Mouse (Mus musculus) embryo, embryonic 10 days (tissue): ENCODE results near the gene Tenm3.

Experiments
- DNase-seq: peaks from one replicate; pipeline ENCODE4 v3.0.0-alpha.2; 2015; ENCODE audit warnings: low spot score

Tenm3 gene

GRCm38 (mm10) chr8:48809104-48809503, 34.6 kb downstream of the Tenm3 start:
- no peak for DNase-seq

- DNase-seq = no peak
These were observed 40.7 kb downstream of the Tenm3 start for GRCm38 (mm10) chr8:48803070-48803469.

GRCm38 (mm10) chr8:48802231-48802630, 41.5 kb downstream of the Tenm3 start:
- peak; percentile 13 for DNase-seq

GRCm38 (mm10) chr8:48797955-48798359, 45.8 kb downstream of the Tenm3 start:
- no peak for DNase-seq

- DNase-seq = peak; percentile 16
These were observed 49.5 kb downstream of the Tenm3 start for GRCm38 (mm10) chr8:48794285-48794684.

GRCm38 (mm10) chr8:48793729-48794128, 50.0 kb downstream of the Tenm3 start:
- no peak for DNase-seq

GRCm38 (mm10) chr8:48792587-48793326, 51.0 kb downstream of the Tenm3 start:
- DNase-seq = no peak

- no peak for DNase-seq
These were observed 60.4 kb downstream of the Tenm3 start for GRCm38 (mm10) chr8:48783308-48783707.

- no peak for DNase-seq
These were observed 63.1 kb downstream of the Tenm3 start for GRCm38 (mm10) chr8:48780628-48781027.

GRCm38 (mm10) chr8:48779194-48779593, 64.6 kb downstream of the Tenm3 start:
- DNase-seq = no peak

- DNase-seq = peak; percentile 35
These were observed 67.7 kb downstream of the Tenm3 start for GRCm38 (mm10) chr8:48776081-48776480.

GRCm38 (mm10) chr8:48775531-48776037, 68.2 kb downstream of the Tenm3 start:
- DNase-seq = peak; percentile 69

GRCm38 (mm10) chr8:48774837-48775236, 68.9 kb downstream of the Tenm3 start:
- peak; percentile 24 for DNase-seq

- DNase-seq = no peak
These were observed 77.1 kb downstream of the Tenm3 start for GRCm38 (mm10) chr8:48766545-48767234.

- no peak for DNase-seq
These were observed 78.5 kb downstream of the Tenm3 start for GRCm38 (mm10) chr8:48765212-48765611.

- no peak for DNase-seq
These were observed 79.7 kb downstream of the Tenm3 start for GRCm38 (mm10) chr8:48764011-48764410.

- DNase-seq = no peak
These were observed 86.9 kb downstream of the Tenm3 start for GRCm38 (mm10) chr8:48756874-48757273.

GRCm38 (mm10) chr8:48755492-48755891, 88.3 kb downstream of the Tenm3 start:
- no peak for DNase-seq

GRCm38 (mm10) chr8:48754959-48755358, 88.8 kb downstream of the Tenm3 start:
- no peak for DNase-seq

- no peak for DNase-seq
These were observed 91.8 kb downstream of the Tenm3 start for GRCm38 (mm10) chr8:48751965-48752364.

- no peak for DNase-seq
These were observed 95.2 kb downstream of the Tenm3 start for GRCm38 (mm10) chr8:48748503-48749059.

- DNase-seq = no peak
These were observed 99.8 kb downstream of the Tenm3 start for GRCm38 (mm10) chr8:48743912-48744311.

- no peak for DNase-seq
These were observed 101.0 kb downstream of the Tenm3 start for GRCm38 (mm10) chr8:48742741-48743140.
